Mouse (Mus musculus) gastrocnemius, adult 2 months (tissue): ENCODE data around the gene Plcb4. TPM values are rescaled to one million over a fixed set of nuclear protein-coding genes. Genes with fewer than 3 reads are reported as not detected.

ENCODE experiments used
- DNase-seq: peaks from one replicate; pipeline ENCODE4 v3.0.0; 2022
- H3K27ac ChIP-seq: fragments of 200-600 bp; 2 replicates; pipeline ENCODE4 v1.8.1; 2022; ENCODE audit warnings: mild to moderate bottlenecking
- H3K4me3 ChIP-seq: fragments of 200-600 bp; 2 replicates; pipeline ENCODE4 v1.8.1; 2022; ENCODE audit warnings: mild to moderate bottlenecking, moderate library complexity
- CTCF ChIP-seq: fragments of 200-600 bp; IDR thresholded peaks from 2 replicates; pipeline ENCODE4 v1.8.1; 2022; ENCODE audit warnings: antibody characterized with exemption, mild to moderate bottlenecking, moderate library complexity
- intact Hi-C: fragments of 180-260 bp; cut with DNase I; formaldehyde crosslinking; loops from one replicate; pipeline ENCODE4 v1.15.1; 2025
- total RNA-seq, 2 experiments: library from RNA; stranded (reverse); gene quantifications; 2 replicates each; pipeline ENCODE4 v1.2.3; 2021

Plcb4 gene
- total RNA-seq, 2 experiments from 2014 or later: 19.7 to 21.8 TPM

DNA sequence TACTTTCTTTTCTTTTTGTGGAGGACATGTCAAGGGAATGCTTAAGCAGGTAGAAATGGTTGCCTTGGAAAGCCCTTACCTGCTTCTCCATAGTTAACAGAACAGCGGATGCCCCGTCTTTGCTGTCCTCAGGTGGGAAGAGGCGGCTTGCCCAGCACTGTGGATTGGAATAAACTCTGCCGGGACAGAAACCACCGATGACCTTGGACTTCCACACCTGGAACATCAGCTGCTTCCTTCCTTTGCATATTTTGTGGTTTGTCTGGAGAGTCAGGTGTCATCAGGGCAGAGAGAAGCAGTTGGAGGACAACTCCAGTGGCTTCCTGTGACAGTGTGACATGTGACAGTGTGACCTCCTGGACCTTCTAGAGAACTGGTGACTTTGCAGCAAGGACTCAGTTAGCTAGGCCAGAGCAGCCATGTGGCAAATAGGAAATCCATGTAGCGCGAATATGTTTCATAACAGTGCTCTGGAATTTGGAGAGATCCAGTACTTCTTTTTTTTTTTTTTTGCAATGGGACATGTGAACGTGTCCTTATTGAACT is 154.0 kb downstream of the Plcb4 start:
- intact Hi-C loops: no loop called here
- no peak for DNase-seq
- no peak for TF ChIP-seq CTCF

DNA sequence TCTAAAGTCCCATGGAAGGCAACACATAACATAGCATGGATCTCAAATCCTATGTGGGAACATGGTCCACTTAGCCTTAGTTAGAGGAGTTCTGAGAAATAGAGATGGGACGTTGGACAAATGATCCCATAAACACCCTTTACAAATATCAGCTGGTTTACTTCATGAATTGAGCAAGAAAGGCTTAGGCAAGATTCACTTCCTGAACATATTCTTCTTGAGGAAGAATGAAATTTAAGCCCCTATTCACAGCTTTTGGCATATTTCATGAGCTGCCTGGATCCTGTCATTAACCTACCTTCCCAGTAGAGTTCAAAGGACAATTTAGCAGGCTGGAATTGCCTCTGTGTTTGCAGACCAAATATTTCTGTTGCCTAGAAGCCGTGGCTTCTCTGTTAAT is 161.9 kb downstream of the Plcb4 start:
- intact Hi-C loops: no loop called here
- no peak for DNase-seq
- H3K4me3 ChIP-seq: no peak overlapping the region
- TF ChIP-seq CTCF: no peak
- no peak overlapping the region for H3K27ac ChIP-seq

More for the DNA sequence above, 154.0 kb downstream of the Plcb4 start:
- no peak overlapping the region for H3K4me3 ChIP-seq
- no peak overlapping the region for H3K27ac ChIP-seq

DNA sequence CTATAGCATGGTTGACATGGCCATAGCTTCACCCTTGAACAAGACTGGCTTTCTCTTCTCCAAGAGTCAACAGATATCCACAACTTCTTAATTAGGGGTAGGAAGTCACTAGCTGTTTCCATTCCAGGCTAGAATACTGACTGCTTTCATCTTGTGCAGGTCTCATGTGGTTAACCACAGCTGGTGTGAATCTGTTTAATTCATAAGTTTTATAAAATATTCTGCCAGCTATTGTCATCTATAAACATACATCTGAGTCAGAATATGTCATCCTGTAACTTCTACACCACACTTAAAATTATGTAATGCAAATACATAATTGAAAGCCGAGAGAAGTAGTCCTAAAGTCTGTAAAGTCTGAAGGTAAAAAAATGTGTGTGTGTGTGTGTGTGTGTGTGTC is 164.9 kb downstream of the Plcb4 start:
- DNase-seq: no peak
- no peak for TF ChIP-seq CTCF
- Histone ChIP-seq H3K4me3 (no peak overlapping the region), H3K27ac (no peak overlapping the region)
- intact Hi-C loops: no loop called here

DNA sequence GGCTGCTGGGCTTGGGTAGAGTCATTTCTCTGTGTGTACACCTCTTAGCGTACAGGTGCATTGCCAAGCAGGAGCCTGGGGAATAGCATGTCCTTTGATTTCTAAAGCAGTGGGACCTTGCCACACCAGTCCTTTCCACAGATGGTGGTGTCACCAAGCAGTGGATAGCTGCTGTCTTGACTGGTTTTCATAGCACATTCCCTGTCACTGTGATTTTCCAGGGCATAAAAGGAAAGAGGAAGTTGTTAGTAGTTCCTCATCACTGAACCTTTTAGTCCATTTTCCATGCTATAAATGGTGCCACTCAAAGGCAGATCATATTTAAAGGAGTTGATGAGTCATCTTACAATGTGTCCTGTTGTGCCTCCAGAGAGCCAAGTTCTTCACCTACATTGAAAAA is 165.9 kb downstream of the Plcb4 start:
- intact Hi-C loops: no loop called here
- peak overlapping the region; percentile 46 for H3K27ac ChIP-seq
- DNase-seq: no peak
- no peak for TF ChIP-seq CTCF
- no peak overlapping the region for H3K4me3 ChIP-seq

DNA sequence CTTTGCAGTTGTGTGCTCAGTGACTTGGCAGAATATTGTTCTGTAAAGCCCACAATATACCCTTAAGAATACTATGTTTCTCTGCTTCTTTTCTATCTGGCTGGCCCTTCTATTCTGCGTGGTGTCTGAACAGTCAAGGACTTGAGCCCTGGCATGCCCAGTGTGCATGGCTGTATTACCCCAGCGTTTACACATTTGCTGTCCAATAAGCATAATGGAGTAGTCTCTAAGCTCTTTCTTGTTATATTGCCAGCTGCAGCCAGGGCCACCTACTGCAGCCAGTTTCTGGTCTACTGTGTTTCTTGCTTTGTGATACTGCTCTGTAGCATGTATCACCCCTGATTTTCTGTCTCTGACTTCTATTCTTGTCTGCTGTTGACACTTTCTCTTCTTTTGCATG is 166.8 kb downstream of the Plcb4 start:
- TF ChIP-seq CTCF: no peak
- no peak overlapping the region for H3K4me3 ChIP-seq
- no peak for DNase-seq
- peak overlapping the region; percentile 46 for H3K27ac ChIP-seq
- intact Hi-C loops: no loop called here

DNA sequence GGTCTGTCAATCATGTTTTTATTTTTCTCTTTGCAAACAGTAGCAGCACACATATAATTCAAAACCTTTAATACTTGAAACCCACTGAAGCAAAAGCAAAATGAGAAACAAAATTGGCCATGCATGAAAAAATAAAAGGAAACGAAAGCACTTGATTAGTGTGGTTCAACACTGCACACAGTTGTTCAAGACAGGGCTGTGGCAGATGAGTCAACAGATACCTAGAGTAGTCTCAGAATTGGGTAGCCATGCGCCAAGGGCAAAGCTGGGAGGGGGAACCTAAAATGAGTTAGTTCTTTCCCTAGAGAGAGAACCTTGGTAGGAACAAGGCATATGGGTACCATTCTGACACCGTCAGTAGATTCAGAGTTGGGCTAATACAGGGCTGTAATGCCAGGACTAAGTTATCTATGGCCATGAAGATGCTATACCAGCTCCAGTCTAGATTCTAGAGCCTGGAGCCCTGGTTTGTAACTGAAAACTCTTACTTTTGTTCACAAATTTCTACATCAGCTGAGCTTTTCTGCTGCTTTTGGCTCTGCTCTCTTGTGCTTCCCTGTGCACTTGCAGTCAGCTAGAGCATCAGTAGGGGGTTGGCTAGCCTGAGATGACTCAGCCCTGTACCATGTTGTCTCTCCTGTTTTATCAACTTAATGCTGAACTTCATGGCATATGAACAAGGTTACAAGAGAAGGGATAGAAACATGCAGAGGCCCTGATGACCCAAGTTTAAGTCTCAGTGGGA is 168.0 kb downstream of the Plcb4 start:
- Histone ChIP-seq H3K4me3 (no peak overlapping the region), H3K27ac (no peak overlapping the region)
- no peak for TF ChIP-seq CTCF
- no peak for DNase-seq
- intact Hi-C loops: no loop called here

DNA sequence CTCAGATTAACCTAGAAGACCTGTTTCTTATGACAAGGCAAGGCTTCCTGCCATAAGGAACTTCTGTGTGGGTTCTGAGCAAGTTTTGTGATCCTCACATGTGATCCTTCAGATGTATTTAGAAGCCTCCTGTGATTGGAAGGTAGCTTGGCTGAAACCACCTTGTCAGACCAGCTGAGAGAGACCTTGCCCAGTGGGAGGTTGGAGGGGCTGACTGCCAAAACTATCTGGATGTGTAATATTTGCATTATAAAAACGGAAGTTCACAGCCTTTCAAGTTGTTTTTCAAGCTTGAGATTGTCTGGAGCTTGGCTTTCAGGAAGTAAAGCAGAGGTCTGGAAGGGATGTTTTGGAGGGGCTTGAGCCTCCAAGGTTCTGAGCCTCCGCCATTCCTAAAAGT is 169.6 kb downstream of the Plcb4 start:
- Histone ChIP-seq H3K4me3 (no peak overlapping the region), H3K27ac (peak overlapping the region; percentile 50; the same call in 1 of the 2 replicates)
- TF ChIP-seq CTCF: no peak
- no peak for DNase-seq
- intact Hi-C loops: no loop called here

DNA sequence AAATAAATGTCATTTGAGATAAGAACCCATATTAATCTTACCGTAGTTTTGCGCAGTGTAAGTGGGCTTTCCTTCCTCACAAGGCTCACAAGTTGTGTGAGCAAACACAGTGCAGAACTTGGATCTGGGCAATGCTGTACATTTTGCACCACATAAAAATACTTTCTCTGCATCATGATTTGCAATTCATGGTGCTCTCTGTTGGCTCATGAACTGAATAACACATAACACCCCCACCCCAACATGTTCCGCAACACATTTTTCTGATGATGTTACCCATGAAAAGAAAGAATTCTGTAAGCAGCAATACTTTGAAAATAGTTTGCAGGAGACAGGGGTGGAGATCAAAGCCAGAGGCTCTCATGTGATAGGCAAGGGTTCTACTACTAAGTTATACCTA is 174.9 kb downstream of the Plcb4 start:
- intact Hi-C loops: no loop called here
- no peak for DNase-seq
- H3K4me3 ChIP-seq: no peak overlapping the region
- TF ChIP-seq CTCF: no peak
- no peak overlapping the region for H3K27ac ChIP-seq

DNA sequence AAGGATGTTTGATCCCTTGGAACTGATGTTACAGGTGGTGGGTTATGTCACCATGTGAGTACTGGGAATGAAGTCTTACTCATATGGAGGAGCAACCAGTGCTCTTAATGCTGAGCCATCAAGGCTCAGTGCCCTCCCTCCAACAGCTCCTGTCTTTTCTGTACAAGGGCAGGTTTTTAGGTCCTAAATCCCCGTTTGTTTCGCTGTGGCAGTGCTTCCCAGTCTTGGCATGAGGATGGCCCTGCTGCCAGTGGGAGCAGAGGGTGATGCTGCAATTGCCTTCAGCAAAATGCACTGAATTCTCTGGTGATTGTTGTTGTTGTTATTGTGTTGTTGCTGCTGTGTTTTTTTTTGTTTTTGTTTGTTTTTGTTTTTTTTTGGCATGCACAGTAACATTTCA is 175.6 kb downstream of the Plcb4 start:
- no peak for DNase-seq
- no peak overlapping the region for H3K27ac ChIP-seq
- H3K4me3 ChIP-seq: no peak overlapping the region
- intact Hi-C loops: no loop called here
- no peak for TF ChIP-seq CTCF

DNA sequence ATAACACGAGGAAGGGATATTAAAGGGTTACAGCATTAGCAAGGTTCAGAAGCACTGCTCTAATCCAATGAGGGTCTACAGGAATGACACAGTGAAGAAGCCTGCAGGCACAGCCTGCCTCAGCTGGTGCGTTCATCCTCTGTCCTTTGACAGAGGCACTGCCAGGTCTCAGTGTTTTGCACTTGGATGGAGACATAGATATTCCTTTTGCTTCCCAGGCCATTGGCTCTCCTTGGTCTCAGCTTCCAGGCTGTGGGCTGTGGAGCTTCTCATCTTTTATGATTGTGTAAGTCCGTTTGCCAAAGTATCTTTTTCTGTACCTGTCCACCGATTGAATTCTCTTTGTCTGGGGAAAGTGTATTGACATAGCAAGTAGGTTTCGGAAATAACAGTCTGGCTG is 177.1 kb downstream of the Plcb4 start:
- intact Hi-C loops: loop anchor here (5.0 kb wide), 1 partner anchor 76 kb away; no protein-coding TSS in a partner anchor
- Histone ChIP-seq H3K4me3 (no peak overlapping the region), H3K27ac (peak overlapping the region; percentile 25; the same call in 1 of the 2 replicates)
- TF ChIP-seq CTCF: no peak
- no peak for DNase-seq

DNA sequence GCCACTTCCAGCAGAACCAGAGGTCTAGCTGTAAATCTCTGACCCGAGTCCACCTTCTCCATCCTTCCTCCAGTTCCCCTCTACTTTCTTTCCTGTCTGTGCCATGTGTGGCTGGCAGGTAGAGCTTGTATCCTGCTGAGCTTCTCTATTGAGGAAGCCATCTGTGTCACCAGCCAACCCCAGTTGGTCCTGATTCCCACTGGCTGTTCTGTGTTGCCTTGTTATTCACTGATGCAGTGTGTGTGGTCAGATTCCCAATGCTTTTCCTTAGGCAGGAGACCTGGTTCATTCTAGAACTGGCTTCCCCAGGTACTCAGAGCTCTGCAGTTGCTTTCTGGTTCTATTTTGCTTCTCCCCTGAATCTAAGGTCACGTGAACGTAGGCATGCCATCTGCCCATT is 177.6 kb downstream of the Plcb4 start:
- TF ChIP-seq CTCF: no peak
- intact Hi-C loops: loop anchor here (5.0 kb wide), 1 partner anchor 76 kb away; no protein-coding TSS in a partner anchor
- Histone ChIP-seq H3K27ac (peak overlapping the region; percentile 16; the same call in 1 of the 2 replicates), H3K4me3 (no peak overlapping the region)
- DNase-seq: no peak

DNA sequence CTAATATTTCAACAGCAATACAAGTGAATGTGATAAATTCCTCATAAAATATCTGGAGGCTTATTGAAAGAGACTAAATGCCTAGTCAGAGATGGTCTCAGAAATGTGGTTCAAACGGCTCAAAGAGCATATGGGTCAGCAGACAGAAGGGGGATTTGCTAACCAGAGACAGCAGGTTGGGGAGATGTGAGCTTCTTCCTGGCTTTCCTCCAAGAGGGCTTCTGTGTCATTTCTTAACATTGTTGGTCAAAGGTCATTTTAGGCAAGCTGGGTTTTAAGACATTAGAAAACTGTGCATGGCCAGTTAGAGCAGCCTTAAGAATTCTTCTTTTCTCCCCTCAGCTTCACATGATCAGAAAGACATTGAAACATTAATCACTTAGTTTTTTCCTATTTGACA is 178.9 kb downstream of the Plcb4 start:
- intact Hi-C loops: loop anchor here (5.0 kb wide), 1 partner anchor 75 kb away; no protein-coding TSS in a partner anchor
- Histone ChIP-seq H3K27ac (0 out of 2 replicates have a peak overlapping the region, but pooled peaks have one; percentile 24), H3K4me3 (no peak overlapping the region)
- no peak for DNase-seq
- no peak for TF ChIP-seq CTCF

DNA sequence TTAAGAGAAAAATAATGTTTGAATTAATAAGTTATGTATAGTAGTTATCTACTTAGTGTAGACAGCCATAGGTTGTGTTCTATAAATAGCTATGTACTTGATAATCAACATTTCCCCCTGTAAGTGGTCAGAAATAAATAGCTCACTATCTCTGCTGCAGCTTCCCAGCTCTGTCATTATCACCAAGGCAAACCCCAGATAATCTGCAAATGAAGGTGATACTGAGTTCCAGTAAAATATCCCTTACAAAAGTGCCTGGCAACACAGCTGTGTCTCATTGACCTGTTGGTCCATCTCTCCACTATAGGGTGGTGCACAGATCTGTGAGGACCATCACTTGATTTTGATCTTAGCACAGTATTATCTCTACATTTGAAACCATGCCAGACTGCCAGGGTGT is 179.3 kb downstream of the Plcb4 start:
- DNase-seq: no peak
- no peak for TF ChIP-seq CTCF
- Histone ChIP-seq H3K4me3 (no peak overlapping the region), H3K27ac (no peak overlapping the region)
- intact Hi-C loops: loop anchor here (5.0 kb wide), 1 partner anchor 74 kb away; no protein-coding TSS in a partner anchor
